Mouse (Mus musculus): ENCODE measurements around the gene Nos3. TPM values are rescaled to one million over a fixed set of nuclear protein-coding genes. Genes with fewer than 3 reads are reported as not detected.
A peak's percentile ranks its signal among the peaks of the same experiment; 100 is the strongest.
"Not testable (repeated sequence)": the region's sequence is repeated elsewhere in the genome, so short reads cannot be mapped to it uniquely, and the experiment has no call there.

Nos3 gene
- total RNA-seq, 2 experiments from 2014 or later = 23.7 to 26.2 TPM

DNA sequence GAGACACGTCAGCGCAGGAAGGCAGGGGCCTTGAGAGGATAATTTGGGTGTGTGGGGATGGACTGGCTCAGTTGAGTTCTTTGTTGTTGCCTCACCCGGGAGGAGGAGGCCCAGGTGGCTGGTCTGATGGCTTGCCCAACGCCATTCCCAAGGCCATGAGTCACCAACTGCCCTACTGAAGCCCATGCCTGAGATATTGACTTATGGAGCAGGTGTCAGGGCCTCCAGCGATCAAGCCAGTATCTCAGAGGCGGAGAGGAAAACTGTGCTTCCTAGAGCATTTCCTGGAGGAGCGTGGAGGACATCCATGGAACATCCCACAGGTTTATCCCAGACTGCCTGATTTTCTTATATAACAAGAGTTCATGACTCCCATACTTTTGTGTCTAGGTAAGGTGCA is 28.1 kb downstream of the Nos3 start:
- DNase-seq = no peak
- intact Hi-C loops (cut with DNase I) = loop anchor here (2.0 kb wide), 1 partner anchor 32 kb away; no protein-coding TSS in a partner anchor

DNA sequence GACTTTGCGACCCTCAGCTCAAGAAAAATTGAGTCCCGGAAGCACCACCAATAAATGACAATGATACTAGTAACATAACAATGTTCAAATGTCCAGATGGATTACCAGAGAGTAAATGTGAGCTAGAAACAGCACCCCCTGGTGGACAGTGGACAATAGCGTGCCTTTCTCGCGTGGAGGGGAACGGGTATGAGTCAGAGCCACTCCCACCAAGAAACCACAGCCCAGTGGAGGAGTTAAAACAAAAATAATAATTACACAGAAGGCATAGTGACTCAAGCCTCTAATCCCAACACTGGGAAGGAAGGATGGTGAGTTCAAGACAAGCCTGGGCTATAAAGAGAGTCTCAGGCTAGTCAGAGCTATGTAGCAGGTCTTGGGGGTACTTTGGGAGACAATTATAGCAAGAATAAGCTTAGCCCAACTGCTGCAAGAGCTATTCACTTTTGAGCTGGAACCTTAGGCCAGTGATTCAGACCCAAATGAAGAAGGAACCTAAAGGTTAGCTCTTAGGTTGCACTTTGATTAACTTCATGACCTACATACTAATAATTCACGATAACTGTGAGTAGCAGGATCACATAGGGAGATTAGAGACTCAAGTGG is 28.9 kb downstream of the Nos3 start, which contains the start of gene Abcb8:
Gene Abcb8 (plus strand): TSS at position 272 of the 606 bp plus-strand sequence.
- intact Hi-C loops (cut with DNase I) = loop anchor here (2.0 kb wide), 1 partner anchor 33 kb away; no protein-coding TSS in a partner anchor
- DNase-seq = peak; percentile 84 to 86

DNA sequence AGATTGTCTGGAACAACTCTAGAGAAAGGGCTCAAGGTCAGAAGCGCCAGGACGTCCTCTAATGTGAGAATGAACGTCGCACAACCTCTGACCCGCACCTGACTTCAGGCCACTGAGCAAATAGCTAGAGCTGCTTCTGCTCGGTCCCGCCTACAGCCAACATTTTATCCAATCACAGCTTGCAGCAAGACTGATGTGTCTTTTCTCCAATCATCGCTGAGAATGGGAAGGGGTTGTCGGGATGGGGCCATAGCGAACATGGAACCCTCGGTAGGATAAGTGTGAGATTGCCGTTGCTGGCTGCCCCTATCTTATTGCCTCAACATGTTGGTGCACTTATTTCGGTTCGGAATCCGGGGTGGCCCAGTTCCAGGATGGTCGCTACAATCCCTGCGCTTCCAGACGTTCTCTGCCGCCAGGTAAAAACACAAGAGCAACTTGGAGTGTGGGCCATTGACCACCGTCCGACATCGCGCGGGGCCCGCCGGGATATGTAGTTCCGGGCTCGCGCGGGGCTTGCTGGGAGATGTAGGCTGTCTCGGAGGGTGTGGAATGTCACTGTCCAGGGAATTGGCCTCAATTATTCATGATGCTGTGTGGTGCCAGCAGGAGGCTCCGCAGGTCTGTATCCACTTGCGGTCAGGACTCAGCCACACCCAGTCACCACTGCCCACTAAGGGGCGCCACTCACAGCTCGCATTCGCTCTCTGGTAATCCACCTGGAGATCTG is 29.7 kb downstream of the Nos3 start:
- peak; percentile 93 to 95 for DNase-seq
- intact Hi-C loops (cut with DNase I) = no loop called here

DNA sequence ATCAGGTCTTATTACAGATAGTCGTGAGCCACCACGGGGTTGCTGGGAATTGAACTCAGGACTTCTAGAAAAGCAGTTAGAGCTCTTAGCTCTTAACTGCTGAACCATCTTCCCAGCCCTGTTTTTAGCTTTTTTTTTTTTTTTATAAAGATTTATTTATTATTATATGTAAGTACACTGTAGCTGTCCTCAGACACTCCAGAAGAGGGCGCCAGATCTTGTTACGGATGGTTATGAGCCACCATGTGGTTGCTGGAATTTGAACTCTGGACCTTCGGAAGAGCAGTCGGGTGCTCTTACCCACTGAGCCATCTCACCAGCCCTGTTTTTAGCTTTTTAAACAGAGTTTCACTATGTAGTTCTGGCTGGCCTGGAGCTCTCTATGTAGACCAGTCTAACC is 31.6 kb downstream of the Nos3 start:
- intact Hi-C loops (cut with DNase I) = loop anchor here (2.0 kb wide), 1 partner anchor 27 kb away; the partner anchor contains the start of genes Cdk5 and Slc4a2
- DNase-seq = not testable (repeated sequence)

DNA sequence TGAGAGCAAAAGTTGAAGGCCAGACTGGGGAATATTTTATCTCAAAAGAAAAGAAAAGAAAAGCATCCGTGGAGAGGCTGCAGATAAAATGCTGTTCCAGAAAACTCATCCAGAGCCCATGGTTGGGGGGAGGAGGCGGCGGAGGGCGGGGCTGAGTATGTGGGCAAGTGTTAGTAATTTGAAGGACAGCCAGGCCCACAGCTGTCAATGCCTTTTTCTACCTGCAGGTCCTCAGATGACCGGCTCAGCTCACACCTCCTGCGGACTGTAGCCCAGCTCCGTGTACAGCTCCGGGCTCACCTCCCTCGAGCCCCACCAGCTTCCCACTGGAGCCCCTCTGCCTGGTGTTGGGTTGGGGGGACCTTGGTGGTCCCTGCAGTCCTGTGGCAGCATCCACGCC is 35.1 kb downstream of the Nos3 start:
- intact Hi-C loops (cut with DNase I) = no loop called here
- DNase-seq = no peak

DNA sequence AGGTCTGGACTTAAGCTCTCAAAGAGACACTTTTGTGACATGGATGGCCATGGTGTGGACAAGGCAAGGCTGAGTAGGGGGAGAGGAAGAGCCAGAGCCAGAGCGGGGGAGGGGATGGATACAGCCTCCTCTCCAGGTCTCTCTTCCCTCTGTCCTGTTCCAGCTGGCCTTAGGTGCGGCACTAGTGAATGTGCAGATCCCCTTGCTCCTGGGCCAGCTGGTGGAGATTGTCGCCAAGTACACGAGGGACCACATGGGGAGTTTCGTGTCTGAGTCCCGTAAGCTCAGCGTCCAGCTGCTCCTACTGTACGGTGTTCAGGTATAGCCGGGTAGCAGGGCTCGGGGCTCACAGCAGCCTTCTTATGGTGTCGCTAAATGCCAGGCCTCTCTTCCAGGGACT is 35.8 kb downstream of the Nos3 start:
- no peak for DNase-seq
- intact Hi-C loops (cut with DNase I) = no loop called here

DNA sequence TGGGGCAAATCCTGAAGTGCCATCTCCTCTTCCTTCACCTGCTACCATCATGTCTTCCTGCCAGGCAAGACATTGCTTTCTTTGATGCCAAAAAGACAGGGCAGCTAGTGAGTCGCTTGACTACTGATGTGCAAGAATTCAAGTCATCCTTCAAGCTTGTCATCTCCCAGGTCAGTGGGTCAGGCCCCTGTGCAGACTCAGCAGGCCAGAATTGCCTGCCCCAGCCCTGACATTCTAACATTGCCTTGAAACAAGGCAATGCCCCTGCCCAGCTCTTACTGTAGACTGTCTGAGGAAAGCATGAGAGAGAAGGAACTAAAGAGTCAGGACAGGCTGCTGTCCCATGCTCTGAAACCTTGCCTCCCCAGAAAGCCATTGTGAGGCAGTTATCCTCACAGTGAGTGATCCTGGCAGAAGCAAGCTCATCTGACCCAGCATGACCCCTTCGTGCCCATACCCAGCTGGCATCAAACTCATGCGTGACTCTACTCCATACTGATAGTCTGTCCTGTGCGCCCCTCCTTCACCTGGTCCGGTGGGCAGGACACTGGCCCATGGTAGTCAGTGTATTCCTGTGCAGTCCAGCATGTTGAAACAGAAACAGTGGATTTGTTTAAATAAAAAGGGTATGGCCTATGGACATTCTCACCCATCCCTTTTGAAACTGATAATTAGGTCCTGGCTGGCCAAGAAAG is 36.4 kb downstream of the Nos3 start:
- intact Hi-C loops (cut with DNase I) = no loop called here

DNA sequence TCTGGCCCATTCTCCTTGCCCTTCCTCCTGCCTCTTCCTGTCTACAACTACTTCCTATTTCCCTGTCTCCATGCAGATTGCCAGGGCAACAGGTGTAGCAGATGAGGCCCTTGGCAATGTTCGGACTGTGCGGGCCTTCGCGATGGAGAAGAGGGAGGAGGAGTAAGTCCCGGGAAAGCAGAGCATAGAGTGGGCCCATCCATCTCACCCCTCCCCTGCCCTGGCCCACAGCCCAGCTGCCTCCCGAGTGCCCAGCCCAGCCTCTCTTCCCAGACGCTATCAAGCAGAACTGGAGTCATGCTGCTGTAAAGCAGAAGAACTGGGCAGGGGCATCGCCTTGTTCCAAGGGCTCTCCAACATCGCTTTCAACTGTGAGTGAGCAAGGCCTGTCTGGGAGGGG is 37.4 kb downstream of the Nos3 start:
- DNase-seq = no peak
- intact Hi-C loops (cut with DNase I) = no loop called here

More for the DNA sequence above, 36.4 kb downstream of the Nos3 start:
- DNase-seq = no peak

DNA sequence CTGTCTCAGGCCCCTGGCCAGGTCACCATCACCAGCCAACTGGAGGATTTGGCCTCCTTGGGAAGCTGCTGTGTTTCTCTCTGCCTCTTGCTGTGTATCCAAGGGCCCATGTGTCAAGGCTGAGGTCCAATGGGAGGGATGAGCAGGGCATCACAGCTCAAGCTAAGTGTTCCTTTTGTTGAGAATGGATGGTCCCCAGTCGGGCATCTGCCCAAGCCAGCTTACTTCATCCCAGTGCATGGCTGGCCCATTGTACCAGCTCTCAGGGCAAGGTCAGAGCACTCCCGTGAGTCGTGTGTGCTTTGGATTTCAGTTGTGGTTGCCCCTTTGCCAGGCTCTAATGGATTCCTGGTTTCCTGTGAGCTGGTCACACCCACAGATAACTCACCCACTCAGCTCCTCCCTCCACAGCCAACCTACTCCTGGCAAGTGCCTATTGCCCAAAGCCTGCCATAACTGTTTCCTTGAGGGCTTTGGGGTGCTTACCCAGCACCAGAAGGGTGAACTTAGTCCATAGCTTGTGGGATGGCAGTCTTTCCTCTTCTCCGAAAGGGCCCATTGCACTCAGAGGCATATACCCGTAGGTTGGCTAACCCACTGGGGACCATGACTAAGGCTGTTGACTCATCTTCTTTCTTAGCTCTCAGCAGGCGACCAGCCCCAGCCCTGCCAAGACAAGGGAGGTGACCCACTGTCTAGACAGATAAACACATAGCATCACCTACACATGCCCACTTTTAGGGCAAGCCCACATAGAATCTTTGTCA is 40.2 kb downstream of the Nos3 start:
- intact Hi-C loops (cut with DNase I) = no loop called here
- DNase-seq = no peak

DNA sequence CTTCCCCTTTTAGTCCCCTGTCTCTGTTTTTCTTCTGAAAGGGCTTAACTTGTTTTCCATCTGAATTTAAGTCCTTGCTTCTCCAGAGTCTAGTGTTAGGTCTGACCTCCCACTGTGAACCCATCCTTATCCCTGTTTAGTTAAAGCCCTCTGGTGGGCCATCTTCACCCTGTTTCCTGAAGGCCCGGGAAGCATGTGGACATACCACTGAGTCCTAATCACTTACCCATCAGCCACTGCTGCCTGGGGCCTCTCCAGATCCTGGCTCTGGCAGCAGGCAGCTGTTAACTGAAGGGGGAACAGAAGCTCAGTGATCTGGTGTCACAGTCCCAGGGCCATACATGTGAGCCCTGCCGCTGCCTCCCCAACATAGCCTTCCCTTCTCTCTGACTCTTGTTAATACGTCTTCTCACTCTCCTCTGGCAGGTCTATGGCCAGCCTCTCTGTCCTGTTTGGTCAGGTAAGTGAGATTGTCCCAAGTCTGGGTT is 40.8 kb downstream of the Nos3 start:
- intact Hi-C loops (cut with DNase I) = no loop called here
- DNase-seq = no peak

DNA sequence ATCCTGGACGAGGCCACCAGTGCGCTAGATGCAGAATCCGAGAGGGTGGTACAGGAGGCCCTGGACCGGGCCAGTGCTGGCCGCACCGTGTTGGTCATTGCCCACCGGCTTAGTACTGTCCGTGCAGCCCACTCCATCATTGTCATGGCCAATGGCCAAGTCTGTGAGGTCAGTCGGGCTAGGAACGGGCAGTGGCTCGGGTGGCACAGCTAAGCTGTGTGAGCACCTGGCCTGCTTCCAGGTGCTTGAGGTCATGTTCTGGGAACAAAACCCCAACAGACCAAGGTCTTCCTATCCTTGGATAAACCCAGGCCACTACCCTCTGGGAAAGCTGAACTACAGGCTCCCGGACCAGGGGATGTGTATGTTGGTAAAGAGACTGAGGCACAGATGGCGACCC is 44.0 kb downstream of the Nos3 start:
- intact Hi-C loops (cut with DNase I) = no loop called here
- no peak for DNase-seq

DNA sequence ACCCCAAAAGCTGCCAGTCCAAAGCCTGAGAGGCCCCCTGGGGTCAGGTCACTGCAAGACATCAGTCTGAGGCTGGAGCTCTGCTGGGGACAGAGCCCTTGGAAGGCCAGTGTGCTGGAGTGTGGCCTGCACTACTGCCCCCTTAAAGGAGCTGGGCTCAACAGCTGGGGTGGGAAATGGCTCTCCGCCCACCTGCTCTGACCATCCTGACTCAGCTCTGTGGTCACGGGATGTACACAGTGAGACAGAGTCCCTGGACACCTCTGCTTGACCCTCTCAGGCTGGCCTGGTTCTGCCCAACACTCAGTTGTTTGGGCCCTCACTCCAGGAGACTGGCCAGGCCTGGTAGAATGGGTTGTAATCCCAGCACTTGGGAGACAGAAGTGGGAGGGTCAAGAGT is 44.9 kb downstream of the Nos3 start:
- intact Hi-C loops (cut with DNase I) = no loop called here
- no peak for DNase-seq

DNA sequence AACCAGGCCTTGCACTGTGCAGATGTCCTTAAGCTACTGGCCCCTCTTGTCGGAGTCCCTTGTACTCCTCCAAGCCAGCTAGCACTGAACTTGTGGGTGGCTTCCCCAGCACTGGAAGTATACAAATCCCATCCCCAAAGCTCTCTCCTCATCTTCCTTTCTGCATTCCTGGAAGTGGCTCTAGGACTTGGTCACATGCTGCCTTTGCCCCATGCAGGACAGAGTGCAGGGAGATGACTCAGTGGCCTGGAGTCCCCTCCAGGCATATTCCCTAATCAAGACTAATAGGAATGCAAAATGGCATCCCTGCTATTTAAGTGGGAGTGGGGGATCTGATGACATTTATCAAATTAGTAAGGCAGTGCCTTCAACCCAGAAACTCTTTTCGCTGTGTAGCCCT is 47.5 kb downstream of the Nos3 start:
- intact Hi-C loops (cut with DNase I) = no loop called here

DNA sequence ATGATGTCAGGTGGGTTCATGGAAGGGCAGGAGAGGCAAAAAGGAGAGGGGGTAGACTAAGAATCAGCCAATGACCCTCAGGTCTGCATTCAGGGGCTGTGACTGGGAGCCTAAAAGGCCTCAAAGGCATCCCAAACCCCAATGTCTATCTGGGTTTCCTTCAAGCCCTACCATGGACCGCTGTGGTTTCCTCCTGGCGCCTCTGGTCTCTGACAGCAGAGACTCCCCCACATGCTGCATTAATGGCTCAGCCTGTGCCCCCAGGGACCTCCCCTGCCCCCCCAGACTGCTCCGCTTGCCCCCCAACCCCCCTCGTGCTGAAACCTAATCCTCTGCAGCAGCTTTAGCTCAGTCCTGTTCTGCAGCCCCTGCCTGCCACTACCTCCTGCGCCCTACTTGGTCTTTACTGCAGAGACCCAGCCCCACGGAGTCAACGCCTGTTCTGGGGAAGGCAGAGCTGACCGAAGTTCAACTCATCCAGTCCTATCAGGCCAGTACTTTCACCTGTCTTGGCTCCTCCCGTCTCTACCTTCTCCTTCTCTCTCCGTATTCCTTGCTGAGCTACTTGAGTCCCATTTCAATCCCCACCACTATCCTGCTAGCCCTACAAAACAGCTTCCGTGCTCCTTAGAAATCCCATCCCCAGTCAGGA is 48.6 kb downstream of the Nos3 start, which contains the start of gene Asic3:
Gene Asic3 (plus strand): TSS at position 351 of the 652 bp plus-strand sequence.
- no peak for DNase-seq
- intact Hi-C loops (cut with DNase I) = no loop called here

More for the DNA sequence above, 47.5 kb downstream of the Nos3 start:
- no peak for DNase-seq

DNA sequence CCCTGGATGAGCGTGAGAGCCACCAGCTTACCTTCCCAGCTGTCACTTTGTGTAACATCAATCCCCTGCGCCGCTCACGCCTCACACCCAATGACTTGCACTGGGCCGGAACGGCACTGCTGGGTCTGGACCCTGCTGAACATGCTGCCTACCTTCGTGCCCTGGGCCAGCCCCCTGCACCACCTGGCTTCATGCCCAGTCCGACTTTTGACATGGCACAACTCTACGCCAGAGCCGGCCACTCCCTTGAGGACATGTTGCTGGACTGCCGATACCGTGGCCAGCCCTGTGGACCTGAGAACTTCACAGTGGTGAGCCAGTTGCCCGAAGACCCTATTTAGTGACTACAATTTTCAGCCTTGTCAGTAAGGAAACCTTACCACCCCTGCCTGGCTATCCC is 49.3 kb downstream of the Nos3 start:
- intact Hi-C loops (cut with DNase I) = no loop called here
- no peak for DNase-seq

DNA sequence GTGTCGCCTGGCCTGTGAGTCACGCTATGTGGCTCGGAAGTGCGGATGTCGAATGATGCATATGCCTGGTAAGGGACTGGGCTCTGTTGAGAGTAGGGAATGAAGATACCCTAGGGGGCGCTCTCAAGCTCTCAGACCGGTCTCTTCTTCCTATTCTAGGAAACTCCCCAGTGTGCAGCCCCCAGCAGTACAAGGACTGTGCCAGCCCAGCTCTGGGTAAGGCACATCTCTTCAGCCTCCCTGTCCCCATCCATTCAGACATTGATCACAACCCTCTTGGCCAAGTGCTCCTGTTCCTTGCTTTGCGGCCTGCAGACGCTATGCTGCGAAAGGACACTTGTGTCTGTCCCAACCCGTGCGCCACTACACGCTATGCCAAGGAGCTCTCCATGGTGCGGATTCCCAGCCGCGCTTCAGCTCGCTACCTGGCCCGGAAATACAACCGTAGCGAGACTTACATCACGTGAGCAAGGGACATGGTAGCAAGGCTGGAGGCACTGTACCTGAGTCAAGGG is 51.7 kb downstream of the Nos3 start:
- peak; percentile 64 to 70 for DNase-seq
- intact Hi-C loops (cut with DNase I) = loop anchor here (1.0 kb wide), 1 partner anchor 54 kb away; no protein-coding TSS in a partner anchor

DNA sequence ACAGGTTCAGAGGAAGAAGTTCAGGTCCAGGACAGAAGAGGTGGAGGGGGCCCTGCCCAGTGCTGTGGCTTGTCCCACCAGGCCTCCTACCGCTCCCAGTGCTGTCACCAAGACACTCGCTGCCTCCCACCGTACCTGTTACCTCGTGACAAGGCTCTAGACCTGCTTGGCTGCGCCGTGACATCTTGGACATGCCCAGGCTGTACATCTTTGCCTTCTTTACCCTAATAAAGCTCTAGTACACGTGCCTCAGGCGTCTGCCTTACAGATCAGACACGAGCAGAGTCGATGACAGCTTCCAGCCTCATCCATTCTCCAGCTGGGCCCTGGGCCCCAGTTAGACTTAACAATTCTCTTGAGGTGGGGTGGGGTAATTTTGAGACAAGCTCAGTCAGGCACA is 53.0 kb downstream of the Nos3 start:
- DNase-seq = no peak
- intact Hi-C loops (cut with DNase I) = no loop called here

DNA sequence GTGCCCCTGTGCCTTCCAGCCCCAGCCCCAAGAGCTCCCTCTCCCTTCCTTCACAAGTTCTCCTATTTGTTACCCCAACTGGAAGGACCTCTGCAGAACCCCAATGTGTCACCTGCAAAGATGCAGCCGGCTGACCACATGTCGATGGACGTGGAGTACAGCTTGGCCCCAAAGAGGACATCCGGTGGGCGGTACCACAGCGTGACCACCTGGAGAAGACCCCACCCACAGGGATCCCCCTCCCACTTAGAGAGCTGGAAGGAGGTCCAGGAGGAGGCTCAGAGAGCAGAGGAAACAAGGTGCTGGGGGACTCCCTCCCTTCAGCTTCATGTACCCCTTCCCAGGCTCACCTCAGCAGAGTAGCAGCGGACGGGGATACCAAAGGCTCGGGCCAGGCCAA is 55.8 kb downstream of the Nos3 start:
- intact Hi-C loops (cut with DNase I) = no loop called here
- no peak for DNase-seq

DNA sequence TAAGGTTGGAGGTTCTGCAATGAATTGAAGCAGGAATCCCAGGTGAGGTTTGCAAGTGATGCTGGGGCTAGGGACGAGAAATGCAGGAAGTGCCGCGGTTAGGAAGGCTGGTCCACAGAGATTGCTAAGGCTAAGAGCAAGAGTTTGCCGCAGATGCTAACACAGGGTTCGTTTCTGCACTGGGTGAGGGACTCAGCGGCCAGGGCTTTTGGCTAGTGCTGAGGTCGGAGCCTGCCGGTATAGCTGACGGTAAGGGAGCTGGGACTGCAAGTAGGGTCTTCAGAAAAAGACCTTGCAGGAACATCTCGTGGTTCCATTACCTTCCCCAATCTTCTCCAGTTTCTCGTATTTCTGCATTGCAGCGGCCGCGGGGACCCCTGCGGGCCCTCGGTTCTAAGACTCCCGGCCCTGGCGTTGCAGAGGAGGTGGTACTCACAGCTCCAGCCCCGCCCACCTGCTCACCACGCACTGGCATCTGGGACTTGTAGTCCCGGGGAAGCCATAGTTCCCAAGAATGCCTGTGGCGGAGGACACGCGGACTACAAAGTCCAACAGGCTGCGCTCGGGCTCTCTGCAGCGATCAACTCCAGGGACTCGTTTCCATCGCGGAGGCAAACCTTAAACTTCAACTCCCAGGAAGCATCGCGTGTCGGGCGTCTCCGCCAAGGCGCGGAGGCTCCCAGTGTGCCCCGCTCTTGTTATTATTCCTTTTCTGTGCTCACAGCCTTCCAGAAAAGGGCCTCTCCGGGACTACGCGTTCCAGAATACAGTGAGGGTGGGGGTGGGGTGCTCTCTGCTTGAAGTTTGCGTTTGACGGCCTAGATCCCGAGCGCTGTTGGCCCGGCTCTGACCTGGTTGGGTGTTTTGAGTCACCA is 58.8 kb downstream of the Nos3 start, which contains the start of the genes Cdk5 and Slc4a2:
Gene Cdk5 (minus strand): TSS at position 402 of the 875 bp plus-strand sequence.
Gene Slc4a2 (plus strand): TSS at position 709 of the 875 bp plus-strand sequence.
- intact Hi-C loops (cut with DNase I) = loop anchor here (2.0 kb wide), 2 partner anchors 27 to 29 kb away; partner anchors contain the start of gene Agap3
- peak; percentile 94 to 96 for DNase-seq

Data from heart, postnatal 36 days (tissue).